ENCODE assay signal across 8 mouse cellular contexts in the genomic region with DNA sequence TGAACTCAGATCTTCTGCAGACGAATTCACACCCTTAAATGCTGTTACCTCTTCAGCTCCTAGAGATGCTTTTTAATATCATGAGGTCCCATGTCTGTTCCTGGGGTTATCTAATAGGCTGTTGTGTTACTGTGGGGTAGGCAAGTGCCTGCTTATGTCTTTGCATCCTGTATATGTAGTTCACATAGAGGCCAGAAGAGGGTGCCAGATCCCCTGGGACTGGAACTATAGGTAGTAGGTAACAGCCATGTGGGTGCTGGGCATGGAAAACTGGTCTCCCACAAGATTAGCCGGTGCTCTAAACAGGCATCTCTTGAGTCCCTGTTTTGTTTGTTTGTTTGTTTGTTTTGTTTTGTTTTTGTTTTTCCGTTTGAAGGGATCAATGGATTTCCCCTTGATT. TPM values are rescaled to one million over a fixed set of nuclear protein-coding genes. Genes with fewer than 3 reads are reported as not detected.
DNase-seq lines count a peak whose midpoint lies in the region; ATAC-seq and TF ChIP-seq lines count a peak whose summit lies in the region.

No protein-coding gene starts in this region.

- no peak overlapping the region for H3K27ac ChIP-seq in embryonic facial prominence, embryonic 11.5 days (replicated peaks; ENCODE audit: low read depth, low read length)
- H3K27ac ChIP-seq in embryonic facial prominence, embryonic 10.5 days (replicated peaks), result no peak overlapping the region
- no peak overlapping the region for H3K27ac ChIP-seq in small intestine, adult 2 months (ENCODE audit: insufficient read depth, low read depth, low read length)
- H3K27ac ChIP-seq in forebrain, embryonic 11.5 days (ENCODE audit: low read depth, low read length), result no peak overlapping the region

- H3K9me3 ChIP-seq in embryonic facial prominence, embryonic 11.5 days (replicated peaks; ENCODE audit: control insufficient read depth, low read length), result no peaks in the 10 kb centered on the region
- no peaks in the 10 kb centered on the region for H3K9me3 ChIP-seq in embryonic facial prominence, embryonic 10.5 days
- H3K9me3 ChIP-seq in forebrain, embryonic 11.5 days (ENCODE audit: control insufficient read depth, low read length), result no peaks in the 10 kb centered on the region

- no peak for TF ChIP-seq POLR2A in small intestine, adult 2 months (IDR thresholded peaks at IDR 0.05; ENCODE audit: low read depth, low read length)

- peak; percentile 35; the same call in 1 of the 2 replicates for TF ChIP-seq CTCF in small intestine, adult 2 months (IDR thresholded peaks at IDR 0.05; ENCODE audit: extremely low read depth, insufficient read length, insufficient replicate concordance, low read depth, low read length)

- no peaks in the 10 kb centered on the region for H3K27me3 ChIP-seq in embryonic facial prominence, embryonic 11.5 days (ENCODE audit: control insufficient read depth, insufficient read depth, low read length)
- no peaks in the 10 kb centered on the region for H3K27me3 ChIP-seq in embryonic facial prominence, embryonic 10.5 days (replicated peaks; ENCODE audit: low read depth, poor library complexity, severe bottlenecking)
- no peaks in the 10 kb centered on the region for H3K27me3 ChIP-seq in small intestine, adult 2 months (ENCODE audit: control insufficient read depth, insufficient read depth, low read length)
- H3K27me3 ChIP-seq in forebrain, embryonic 11.5 days (ENCODE audit: control insufficient read depth, insufficient read depth, low read length), result no peaks in the 10 kb centered on the region

- no peak overlapping the region for H3K4me3 ChIP-seq in embryonic facial prominence, embryonic 11.5 days (ENCODE audit: low read depth, low read length)
- no peak overlapping the region for H3K4me3 ChIP-seq in embryonic facial prominence, embryonic 10.5 days
- H3K4me3 ChIP-seq in small intestine, adult 2 months (ENCODE audit: low read depth, low read length), result no peak overlapping the region
- H3K4me3 ChIP-seq in forebrain, embryonic 11.5 days (ENCODE audit: low read depth, low read length), result no peak overlapping the region

- 43% methylated on average over 3 of the region's 3 CpGs for WGBS in embryonic facial prominence, embryonic 11.5 days
- WGBS in embryonic facial prominence, embryonic 10.5 days, result 51% methylated on average over 3 of the region's 3 CpGs
- WGBS in small intestine, adult 2 months, result 47% methylated on average over 3 of the region's 3 CpGs
- WGBS in forebrain, embryonic 11.5 days, result 56% methylated on average over 3 of the region's 3 CpGs

- H3K4me1 ChIP-seq in embryonic facial prominence, embryonic 11.5 days (ENCODE audit: control insufficient read depth, insufficient read depth, low read length), result no peaks in the 10 kb centered on the region
- H3K4me1 ChIP-seq in embryonic facial prominence, embryonic 10.5 days, result peaks cover 11% of the 10 kb centered on the region
- H3K4me1 ChIP-seq in small intestine, adult 2 months (ENCODE audit: control insufficient read depth, insufficient read depth, insufficient read length, low read length), result no peaks in the 10 kb centered on the region
- no peaks in the 10 kb centered on the region for H3K4me1 ChIP-seq in forebrain, embryonic 11.5 days (replicated peaks; ENCODE audit: control insufficient read depth, insufficient read depth, low read length)

- no peak for ATAC-seq in embryonic facial prominence, embryonic 11.5 days (replicated peaks; ENCODE audit: insufficient number of reproducible peaks, low FRiP score, low TSS enrichment, low read depth)
- no peak for ATAC-seq in forebrain, embryonic 11.5 days (replicated peaks; ENCODE audit: low FRiP score)

- H3K36me3 ChIP-seq in embryonic facial prominence, embryonic 11.5 days (replicated peaks; ENCODE audit: control insufficient read depth, insufficient read depth, low read depth, low read length), result no peaks in the 10 kb centered on the region
- no peaks in the 10 kb centered on the region for H3K36me3 ChIP-seq in embryonic facial prominence, embryonic 10.5 days (replicated peaks)
- no peaks in the 10 kb centered on the region for H3K36me3 ChIP-seq in small intestine, adult 2 months (ENCODE audit: control insufficient read depth, insufficient read depth, low read length)
- no peaks in the 10 kb centered on the region for H3K36me3 ChIP-seq in forebrain, embryonic 11.5 days (ENCODE audit: control insufficient read depth, insufficient read depth, low read length)

- H3K4me2 ChIP-seq in embryonic facial prominence, embryonic 11.5 days (ENCODE audit: low read depth, low read length), result no peak overlapping the region
- H3K4me2 ChIP-seq in forebrain, embryonic 11.5 days (ENCODE audit: low read depth, low read length, severe bottlenecking), result no peak overlapping the region

- H3K9ac ChIP-seq in embryonic facial prominence, embryonic 11.5 days (replicated peaks; ENCODE audit: low read length), result no peak overlapping the region
- no peak overlapping the region for H3K9ac ChIP-seq in forebrain, embryonic 11.5 days (ENCODE audit: low read length)

- DNase-seq in embryonic facial prominence, embryonic 11.5 days (ENCODE audit: low spot score), result peak; percentile 24
- no peak for DNase-seq in embryonic facial prominence, embryonic 10.5 days (ENCODE audit: low spot score)
- DNase-seq in 3134 (ENCODE audit: extremely low read depth, insufficient read length, low spot score), result peak; percentile 32
- peak; percentile 88 for DNase-seq in R1 (ENCODE audit: low read depth, low spot score)
- peak; percentile 73 for DNase-seq in induced T-regulatory cell, adult 2 months (ENCODE audit: low read depth)
- no peak for DNase-seq in forebrain, embryonic 11.5 days (ENCODE audit: low spot score)
- no peak for DNase-seq in Muller cell, postnatal 12 days (ENCODE audit: inconsistent ontology term)

RNA-seq across cellular contexts. Expression of a gene that starts 15.8 kb away (rescaled TPM):
- 0.72 and 1.3 TPM in 2 replicates for polyA plus RNA-seq in embryonic facial prominence, embryonic 11.5 days (2014; fragmentation: Nextera tagmentation; extraction: Ambion mirVana)
- 0.26 TPM in 1 of 2 replicates, not detected in the other for polyA plus RNA-seq in embryonic facial prominence, embryonic 10.5 days (2016; fragmentation: Nextera tagmentation; extraction: Ambion mirVana)
- polyA plus RNA-seq in small intestine, adult 2 months (2012; rRNA removed), result 0.24 and 1.0 TPM in 2 replicates
- polyA plus RNA-seq in forebrain, embryonic 11.5 days (2014; fragmentation: Nextera tagmentation; extraction: Ambion mirVana), result 0.44 TPM in 1 of 2 replicates, not detected in the other

RNA-seq across cellular contexts. Expression of a gene that starts 40.7 kb away (rescaled TPM):
- polyA plus RNA-seq in embryonic facial prominence, embryonic 11.5 days (2014; fragmentation: Nextera tagmentation; extraction: Ambion mirVana), result 0.81 TPM in 1 of 2 replicates, not detected in the other
- polyA plus RNA-seq in embryonic facial prominence, embryonic 10.5 days (2016; fragmentation: Nextera tagmentation; extraction: Ambion mirVana), result 0.72 and 1.2 TPM in 2 replicates
- polyA plus RNA-seq in small intestine, adult 2 months (2012; rRNA removed), result 6.6 and 12.7 TPM in 2 replicates
- polyA plus RNA-seq in forebrain, embryonic 11.5 days (2014; fragmentation: Nextera tagmentation; extraction: Ambion mirVana), result 0.91 and 1.0 TPM in 2 replicates

RNA-seq across cellular contexts. Expression of a gene that starts 41.7 kb away (rescaled TPM):
- polyA plus RNA-seq in embryonic facial prominence, embryonic 11.5 days (2014; fragmentation: Nextera tagmentation; extraction: Ambion mirVana), result 0.39 TPM in 1 of 2 replicates, not detected in the other
- polyA plus RNA-seq in embryonic facial prominence, embryonic 10.5 days (2016; fragmentation: Nextera tagmentation; extraction: Ambion mirVana), result 0.14 TPM in 1 of 2 replicates, not detected in the other
- polyA plus RNA-seq in small intestine, adult 2 months (2012; rRNA removed), result 0.93 and 1.6 TPM in 2 replicates
- not detected in 2 replicates for polyA plus RNA-seq in forebrain, embryonic 11.5 days (2014; fragmentation: Nextera tagmentation; extraction: Ambion mirVana)

RNA-seq across cellular contexts. Expression of a gene that starts 49.0 kb away (rescaled TPM):
- 8.5 and 13.4 TPM in 2 replicates for polyA plus RNA-seq in embryonic facial prominence, embryonic 11.5 days (2014; fragmentation: Nextera tagmentation; extraction: Ambion mirVana)
- polyA plus RNA-seq in embryonic facial prominence, embryonic 10.5 days (2016; fragmentation: Nextera tagmentation; extraction: Ambion mirVana), result 11.6 and 11.7 TPM in 2 replicates
- polyA plus RNA-seq in small intestine, adult 2 months (2012; rRNA removed), result 3.2 and 4.7 TPM in 2 replicates
- polyA plus RNA-seq in forebrain, embryonic 11.5 days (2014; fragmentation: Nextera tagmentation; extraction: Ambion mirVana), result 14.6 and 15.8 TPM in 2 replicates

RNA-seq across cellular contexts. Expression of a gene that starts 57.8 kb away (rescaled TPM):
- polyA plus RNA-seq in embryonic facial prominence, embryonic 11.5 days (2014; fragmentation: Nextera tagmentation; extraction: Ambion mirVana), result 6.7 and 6.9 TPM in 2 replicates
- polyA plus RNA-seq in embryonic facial prominence, embryonic 10.5 days (2016; fragmentation: Nextera tagmentation; extraction: Ambion mirVana), result 5.0 and 7.2 TPM in 2 replicates
- polyA plus RNA-seq in small intestine, adult 2 months (2012; rRNA removed), result 0.98 and 2.2 TPM in 2 replicates
- 4.9 and 6.8 TPM in 2 replicates for polyA plus RNA-seq in forebrain, embryonic 11.5 days (2014; fragmentation: Nextera tagmentation; extraction: Ambion mirVana)

Comparison
In these comparisons a context has a peak if more than half of its experiments do, and no peak if none do; other contexts are left out.
1. DNase-seq: peak in embryonic facial prominence, embryonic 11.5 days (single experiment), 3134 (single experiment), R1 (single experiment) and induced T-regulatory cell, adult 2 months (single experiment); none in embryonic facial prominence, embryonic 10.5 days (single experiment), forebrain, embryonic 11.5 days (single experiment) and Muller cell, postnatal 12 days (single experiment).